ENCODE assay signal across 20 mouse cellular contexts in the genomic region with DNA sequence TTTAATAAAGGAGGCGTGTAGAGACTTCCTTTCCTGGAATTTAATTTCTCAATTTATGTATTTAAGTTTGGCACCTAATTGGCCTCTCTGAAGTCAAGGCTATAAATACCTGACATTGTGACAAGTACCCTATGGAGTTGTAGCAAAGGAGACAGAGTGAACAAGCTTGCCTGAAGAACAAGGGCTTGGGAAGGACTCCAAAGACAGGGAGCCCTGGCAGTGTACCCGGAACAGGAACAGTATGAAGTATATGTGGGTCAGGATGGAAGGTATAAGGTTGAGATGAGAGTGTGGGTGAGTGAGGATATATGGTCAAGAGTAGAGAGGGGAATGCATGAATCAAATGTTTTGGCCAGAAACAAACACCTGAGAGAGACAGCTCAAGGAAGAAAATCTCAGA. TPM values are rescaled to one million over a fixed set of nuclear protein-coding genes. Genes with fewer than 3 reads are reported as not detected.
A peak's percentile ranks its signal among the peaks of the same experiment; 100 is the strongest.
DNase-seq lines count a peak whose midpoint lies in the region; TF ChIP-seq lines count a peak whose summit lies in the region.
"Had no signal": no experiment of that assay in that cellular context is flagged by ENCODE, and none has a peak within 500 bp of the region (broad histone marks: within the 10 kb centered on the region; RNA-seq: fewer than 3 reads in every experiment).

No protein-coding gene starts in this region.

- H3K9ac ChIP-seq in heart, adult 2 months (ENCODE audit: low read depth, low read length) = no peak overlapping the region
- H3K9ac ChIP-seq: embryonic facial prominence, embryonic 12.5 days; embryonic facial prominence, embryonic 15.5 days; hindbrain, embryonic 12.5 days; hindbrain, embryonic 15.5 days had no signal

- no peak for TF ChIP-seq CTCF in heart, adult 2 months (IDR thresholded peaks at IDR 0.05)

- H3K79me2 ChIP-seq in heart, adult 2 months (replicated peaks; ENCODE audit: control insufficient read depth, insufficient read depth, low read length) = no peaks in the 10 kb centered on the region

- 62% methylated on average over 2 of the region's 2 CpGs for WGBS in heart, adult 2 months
- WGBS in heart, embryonic 10.5 days = 88% methylated on average over 2 of the region's 2 CpGs

- no peak for TF ChIP-seq EP300 in heart, adult 2 months (IDR thresholded peaks at IDR 0.05; ENCODE audit: insufficient read depth, low read depth, low read length)

- TF ChIP-seq POLR2A in heart, adult 2 months (IDR thresholded peaks at IDR 0.05; ENCODE audit: insufficient read depth, low read depth, low read length) = no peak

- peak; percentile 21 to 36 for DNase-seq in heart, adult 2 months
- DNase-seq in heart, embryonic 10.5 days (ENCODE audit: low spot score) = no peak
- DNase-seq in heart, adult 9 months (ENCODE audit: low spot score in 2 of 2) = peak; percentile 16 to 54
- peak; percentile 27 to 54 for DNase-seq in heart, postnatal 10 days
- peak; percentile 24 for DNase-seq in heart, postnatal 4 days
- no peak for DNase-seq in thymus, postnatal 14 days
- DNase-seq: adrenal gland, adult 2 months; adrenal gland, postnatal 14 days; cerebellum, adult 11 months; cerebellum, adult 2 months; cerebellum, adult 9-11 months; cerebellum, postnatal 25 days; gastrocnemius, postnatal 25 days; kidney, adult 2 months had no signal

- H3K27me3 ChIP-seq in heart, adult 2 months (ENCODE audit: control insufficient read depth, insufficient read depth, low read length) = no peaks in the 10 kb centered on the region
- no peaks in the 10 kb centered on the region for H3K27me3 ChIP-seq in heart, embryonic 10.5 days (ENCODE audit: insufficient read depth, poor library complexity, severe bottlenecking)
- H3K27me3 ChIP-seq: embryonic facial prominence, embryonic 12.5 days; embryonic facial prominence, embryonic 15.5 days; hindbrain, embryonic 12.5 days; hindbrain, embryonic 15.5 days had no signal

- no peaks in the 10 kb centered on the region for H3K9me3 ChIP-seq in heart, embryonic 10.5 days
- H3K9me3 ChIP-seq: embryonic facial prominence, embryonic 12.5 days; embryonic facial prominence, embryonic 15.5 days; hindbrain, embryonic 12.5 days; hindbrain, embryonic 15.5 days had no signal

- intact Hi-C loops in heart, adult 2 months (cut with DNase I) = no loop called here
- intact Hi-C loops in heart, postnatal 10 days (cut with DNase I) = no loop called here

- H3K36me3 ChIP-seq in heart, adult 2 months (ENCODE audit: control insufficient read depth, insufficient read depth, low read length) = no peaks in the 10 kb centered on the region
- no peaks in the 10 kb centered on the region for H3K36me3 ChIP-seq in heart, embryonic 10.5 days
- H3K36me3 ChIP-seq: embryonic facial prominence, embryonic 12.5 days; embryonic facial prominence, embryonic 15.5 days; hindbrain, embryonic 12.5 days; hindbrain, embryonic 15.5 days had no signal

- H3K4me3 ChIP-seq in heart, adult 2 months = no peak overlapping the region
- no peak overlapping the region for H3K4me3 ChIP-seq in heart, embryonic 10.5 days
- H3K4me3 ChIP-seq: embryonic facial prominence, embryonic 12.5 days; embryonic facial prominence, embryonic 15.5 days; hindbrain, embryonic 12.5 days; hindbrain, embryonic 15.5 days had no signal

- no peak overlapping the region for H3K27ac ChIP-seq in heart, adult 2 months
- H3K27ac ChIP-seq in heart, embryonic 10.5 days = no peak overlapping the region
- H3K27ac ChIP-seq: embryonic facial prominence, embryonic 12.5 days; embryonic facial prominence, embryonic 15.5 days; hindbrain, embryonic 12.5 days; hindbrain, embryonic 15.5 days had no signal

- no peaks in the 10 kb centered on the region; the same call in 1 of the 2 replicates for H3K4me1 ChIP-seq in heart, adult 2 months (ENCODE audit: control insufficient read depth, insufficient read depth, low read length)
- no peaks in the 10 kb centered on the region for H3K4me1 ChIP-seq in heart, embryonic 10.5 days
- H3K4me1 ChIP-seq: embryonic facial prominence, embryonic 12.5 days; embryonic facial prominence, embryonic 15.5 days; hindbrain, embryonic 12.5 days; hindbrain, embryonic 15.5 days had no signal

RNA-seq across cellular contexts. Expression of a gene that starts 28.4 kb away (rescaled TPM):
- total RNA-seq in heart, adult 2 months (2021) = under 1 TPM in 1 of 2 experiments, not detected in 1; 0.05 TPM
- 0.02 and 0.03 TPM in 2 replicates for polyA plus RNA-seq in heart, adult 2 months (2012; rRNA removed)
- polyA plus RNA-seq in heart, embryonic 10.5 days (2016; fragmentation: Nextera tagmentation; extraction: Ambion mirVana) = 32.0 and 73.8 TPM in 2 replicates
- total RNA-seq in heart, postnatal 10 days (2021) = 1 to 10 TPM; 2.3 TPM
- 1 to 10 TPM; 6.0 to 6.3 TPM for total RNA-seq in heart, postnatal 4 days (2021)
- total RNA-seq: common myeloid progenitor, adult 5-6 weeks; MEL had no signal

Comparison
In these comparisons a context has a peak if more than half of its experiments do, and no peak if none do; other contexts are left out.
1. DNase-seq: peak in heart, adult 2 months (2 of 2), heart, adult 9 months (2 of 2), heart, postnatal 10 days (2 of 2) and heart, postnatal 4 days (single experiment); none in heart, embryonic 10.5 days (single experiment) and thymus, postnatal 14 days (single experiment).